Mouse (Mus musculus): ENCODE measurements around the gene Lpar2.

DNA sequence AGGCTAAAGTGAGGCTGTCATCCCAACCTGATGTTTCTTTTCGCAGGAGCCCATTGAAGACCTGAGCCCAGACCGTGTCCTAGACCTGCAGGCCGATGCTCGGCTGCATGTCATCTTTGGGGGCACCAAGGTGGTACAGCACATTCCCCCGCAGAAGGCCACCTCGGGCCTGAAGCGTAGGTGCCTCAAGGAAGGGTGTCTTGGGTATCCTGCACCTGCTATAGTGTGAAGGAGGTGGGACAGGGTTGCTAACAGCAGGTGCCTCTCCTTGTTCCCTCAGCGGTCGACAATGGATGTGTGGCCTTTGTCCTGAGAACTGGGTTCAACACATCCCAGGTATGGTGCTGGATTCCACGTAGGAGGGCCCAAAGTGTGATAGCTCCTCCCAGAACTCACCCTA lies 24.6 kb upstream of the Lpar2 start:
- TF ChIP-seq POLR2A (IDR thresholded peaks at IDR 0.05; ENCODE audit: low read depth, low read length) (no peak), CTCF (IDR thresholded peaks at IDR 0.05; ENCODE audit: extremely low read depth, insufficient read depth, insufficient read length, insufficient replicate concordance) (no peak)
